Mouse (Mus musculus): ENCODE results near the gene Zfp689.

DNA sequence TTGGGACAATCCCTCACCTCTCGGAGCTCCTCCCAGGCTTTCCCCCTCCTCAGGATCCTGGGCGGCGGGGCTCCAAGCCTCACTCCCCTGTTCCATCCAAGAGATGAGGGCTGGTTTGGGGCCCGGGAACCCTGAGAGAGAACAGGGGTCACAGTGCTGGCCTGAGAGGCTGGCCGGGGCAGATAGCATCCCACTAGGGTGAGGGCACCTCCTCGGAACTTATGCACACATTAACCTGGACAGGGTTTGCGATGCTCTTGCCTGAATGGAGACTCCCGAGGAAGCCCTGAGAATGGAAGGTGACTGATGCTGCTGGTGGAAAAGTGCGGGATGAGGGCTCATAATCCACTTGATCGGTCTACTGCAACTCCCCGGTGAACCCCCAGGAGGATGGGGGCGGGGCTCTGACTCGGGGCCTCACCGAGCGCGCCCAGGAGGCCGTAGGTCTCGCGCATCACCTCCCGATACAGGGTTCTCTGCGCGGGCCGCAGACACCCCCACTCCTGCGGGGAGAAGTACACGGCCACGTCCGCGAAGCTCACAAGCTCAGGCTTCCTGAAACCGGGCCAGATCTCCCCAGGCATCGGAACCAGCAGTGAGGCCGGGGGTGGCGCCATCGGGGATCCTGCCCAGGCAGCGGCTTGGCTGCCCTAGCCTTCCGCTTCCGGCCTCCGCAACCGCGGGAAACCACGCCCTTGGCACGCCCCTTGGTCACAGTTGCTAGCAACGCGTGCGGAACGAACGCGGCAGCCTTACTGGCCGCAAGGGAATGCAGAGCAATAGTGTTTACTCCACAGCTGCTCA lies 27.4 kb downstream of the Zfp689 start, which contains the start of gene Zfp688:
- TF ChIP-seq POLR2A (IDR thresholded peaks at IDR 0.05; ENCODE audit: low read depth, low read length) (peak; percentile 77), CTCF (IDR thresholded peaks at IDR 0.05; ENCODE audit: borderline replicate concordance, insufficient read depth, low read length) (no peak)

Measured in embryonic fibroblast, embryonic 13.5 days (primary cell).